Mouse (Mus musculus): ENCODE data around the gene Tra2a.

DNA sequence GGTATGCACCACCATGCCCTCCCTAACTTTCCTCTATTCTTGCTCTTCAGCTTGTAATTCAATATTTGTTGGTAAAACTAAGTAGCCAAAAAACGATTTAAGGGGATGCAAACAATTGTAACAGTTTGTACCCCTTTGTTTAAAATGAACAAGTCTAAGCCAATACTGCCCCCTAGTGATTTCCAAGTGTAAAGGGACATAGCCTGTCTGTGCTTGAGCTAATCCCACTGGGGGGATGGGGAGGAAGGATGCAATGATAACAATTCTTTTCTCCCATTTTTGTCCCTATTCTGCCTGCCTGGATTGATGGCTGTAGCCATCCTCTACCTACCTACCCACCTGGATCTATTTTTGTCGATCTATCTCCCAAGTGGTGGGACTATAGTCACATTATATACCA, 16.6 kb downstream of the Tra2a start:
- TF ChIP-seq TAL1 (IDR thresholded peaks at IDR 0.05; ENCODE audit: low read length) (no peak), GATA1 (IDR thresholded peaks at IDR 0.05; ENCODE audit: low read length) (no peak)

All from erythroblast, embryonic 14.5 days (primary cell).